14 mouse cellular contexts compared by ENCODE assay signal in the genomic region with DNA sequence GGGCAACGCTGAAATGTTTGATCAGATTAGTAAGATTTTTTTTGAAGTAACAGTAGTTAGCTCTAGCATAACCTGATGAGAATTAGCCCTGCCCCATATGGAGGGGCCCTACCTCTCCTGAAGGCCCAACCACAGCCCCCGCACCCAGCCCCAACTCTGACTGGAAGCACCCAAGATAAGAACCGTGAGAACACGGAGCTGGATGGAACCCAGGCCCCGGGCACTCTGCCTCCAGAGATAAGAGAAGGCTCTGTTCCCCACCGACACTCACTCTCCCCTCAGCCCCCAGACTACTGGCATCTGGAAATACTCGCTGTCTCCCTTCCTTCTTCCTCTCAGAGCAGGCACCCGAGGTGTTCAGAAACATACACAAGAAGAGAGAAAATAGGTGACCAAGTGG. TPM values are rescaled to one million over a fixed set of nuclear protein-coding genes. Genes with fewer than 3 reads are reported as not detected.
A peak's percentile ranks its signal among the peaks of the same experiment; 100 is the strongest.
DNase-seq lines count a peak whose midpoint lies in the region; ATAC-seq lines count a peak whose summit lies in the region.
"Had no signal": no experiment of that assay in that cellular context is flagged by ENCODE, and none has a peak within 500 bp of the region (broad histone marks: within the 10 kb centered on the region; RNA-seq: fewer than 3 reads in every experiment).

No protein-coding gene starts in this region.

- 0 out of 4 replicates have a peak overlapping the region, but pooled peaks of 1 of the 2 experiments have one; percentile 1 for H3K4me3 ChIP-seq in heart, embryonic 14.5 days (ENCODE audit: control insufficient read depth in 1 of 2, insufficient read depth in 1 of 2, low read depth in 1 of 2, low read length in 2 of 2)
- no peak overlapping the region for H3K4me3 ChIP-seq in midbrain, embryonic 10.5 days
- H3K4me3 ChIP-seq in midbrain, embryonic 14.5 days (replicated peaks; ENCODE audit: low read depth, low read length) = no peak overlapping the region
- peak overlapping the region; percentile 9 for H3K4me3 ChIP-seq in embryonic facial prominence, embryonic 10.5 days
- H3K4me3 ChIP-seq: hindbrain, embryonic 13.5 days; limb, embryonic 12.5 days had no signal

- H3K4me2 ChIP-seq in heart, embryonic 14.5 days (ENCODE audit: low read length) = peak overlapping the region; percentile 45
- no peak overlapping the region for H3K4me2 ChIP-seq in midbrain, embryonic 14.5 days (ENCODE audit: low read length)
- H3K4me2 ChIP-seq: hindbrain, embryonic 13.5 days; limb, embryonic 12.5 days had no signal

- 2% methylated on average over 8 of the region's 8 CpGs for whole genome bisulfite sequencing in heart, embryonic 14.5 days
- WGBS in midbrain, embryonic 10.5 days = 79% methylated on average over 8 of the region's 8 CpGs
- WGBS in midbrain, embryonic 14.5 days = 71% methylated on average over 8 of the region's 8 CpGs
- 70% methylated on average over 8 of the region's 8 CpGs for WGBS in embryonic facial prominence, embryonic 10.5 days

- no peaks in the 10 kb centered on the region for H3K9me3 ChIP-seq in heart, embryonic 14.5 days (ENCODE audit: control insufficient read depth, low read length)
- no peaks in the 10 kb centered on the region for H3K9me3 ChIP-seq in midbrain, embryonic 10.5 days (replicated peaks)
- no peaks in the 10 kb centered on the region for H3K9me3 ChIP-seq in midbrain, embryonic 14.5 days (ENCODE audit: control insufficient read depth, low read length)
- H3K9me3 ChIP-seq in embryonic facial prominence, embryonic 10.5 days = no peaks in the 10 kb centered on the region
- H3K9me3 ChIP-seq: hindbrain, embryonic 13.5 days; limb, embryonic 12.5 days had no signal

- peaks cover 56 to 80% of the 10 kb centered on the region in 2 experiments for H3K4me1 ChIP-seq in heart, embryonic 14.5 days (ENCODE audit: control insufficient read depth in 2 of 2, insufficient read depth in 2 of 2, low read length in 2 of 2)
- H3K4me1 ChIP-seq in midbrain, embryonic 10.5 days = peaks cover 89% of the 10 kb centered on the region
- peaks cover 1% of the 10 kb centered on the region; the same call in 1 of the 2 replicates for H3K4me1 ChIP-seq in midbrain, embryonic 14.5 days (ENCODE audit: control insufficient read depth, insufficient read depth, low read length)
- peaks cover 95% of the 10 kb centered on the region for H3K4me1 ChIP-seq in embryonic facial prominence, embryonic 10.5 days

- ATAC-seq in heart, embryonic 14.5 days (ENCODE audit: insufficient number of reproducible peaks, insufficient read depth, low FRiP score, low read depth) = peak; percentile 75
- no peak for ATAC-seq in midbrain, embryonic 14.5 days (ENCODE audit: low FRiP score, low TSS enrichment)
- peak; percentile 73 for ATAC-seq in megakaryocyte-erythroid progenitor cell, adult 5-6 weeks (replicated peaks; ENCODE audit: low FRiP score, low TSS enrichment, poor library complexity, severe bottlenecking)
- ATAC-seq: Patski had no signal

- no peak for DNase-seq in heart, postnatal 25 days (ENCODE audit: low spot score)
- DNase-seq in midbrain, embryonic 10.5 days (ENCODE audit: low spot score) = no peak
- no peak for DNase-seq in midbrain, embryonic 14.5 days
- no peak for DNase-seq in embryonic facial prominence, embryonic 10.5 days (ENCODE audit: low spot score)
- no peak for DNase-seq in urinary bladder, adult 2 months (ENCODE audit: low spot score)
- no peak for DNase-seq in thymus, postnatal 25 days
- DNase-seq: cerebellum, postnatal 25 days; layer of hippocampus, adult 9-11 months; right cerebral cortex, adult 18-20 months had no signal

- intact Hi-C loops in heart, postnatal 25 days (cut with DNase I) = no loop called here

- no peaks in the 10 kb centered on the region for H3K27me3 ChIP-seq in heart, embryonic 14.5 days (ENCODE audit: control insufficient read depth, insufficient read depth, low read length)
- no peaks in the 10 kb centered on the region for H3K27me3 ChIP-seq in midbrain, embryonic 10.5 days (ENCODE audit: low read depth, poor library complexity, severe bottlenecking)
- H3K27me3 ChIP-seq in midbrain, embryonic 14.5 days (ENCODE audit: control insufficient read depth, insufficient read depth, low read length) = no peaks in the 10 kb centered on the region
- H3K27me3 ChIP-seq in embryonic facial prominence, embryonic 10.5 days (replicated peaks; ENCODE audit: low read depth, poor library complexity, severe bottlenecking) = peaks cover 9% of the 10 kb centered on the region
- H3K27me3 ChIP-seq: limb, embryonic 12.5 days; Patski had no signal

- H3K9ac ChIP-seq in heart, embryonic 14.5 days (ENCODE audit: low read length) = peak overlapping the region; percentile 42
- H3K9ac ChIP-seq in midbrain, embryonic 14.5 days (replicated peaks; ENCODE audit: low read length) = no peak overlapping the region
- H3K9ac ChIP-seq: hindbrain, embryonic 13.5 days; limb, embryonic 12.5 days had no signal

- H3K27ac ChIP-seq in heart, embryonic 14.5 days (replicated peaks in 1 of 2; ENCODE audit: control insufficient read depth in 1 of 2, insufficient read depth in 1 of 2, low read depth in 2 of 2, low read length in 2 of 2) = peak overlapping the region; percentile 78 to 81
- peak overlapping the region; percentile 57; the same call in 1 of the 2 replicates for H3K27ac ChIP-seq in midbrain, embryonic 10.5 days (replicated peaks)
- H3K27ac ChIP-seq in midbrain, embryonic 14.5 days (replicated peaks; ENCODE audit: low read depth, low read length) = no peak overlapping the region
- H3K27ac ChIP-seq in embryonic facial prominence, embryonic 10.5 days (replicated peaks) = peak overlapping the region; percentile 66
- H3K27ac ChIP-seq: hindbrain, embryonic 13.5 days; limb, embryonic 12.5 days had no signal

- H3K36me3 ChIP-seq in heart, embryonic 14.5 days (ENCODE audit: control insufficient read depth, insufficient read depth, low read length) = no peaks in the 10 kb centered on the region
- H3K36me3 ChIP-seq in midbrain, embryonic 10.5 days = peaks cover 9% of the 10 kb centered on the region; the same call in 1 of the 2 replicates
- no peaks in the 10 kb centered on the region for H3K36me3 ChIP-seq in midbrain, embryonic 14.5 days (ENCODE audit: control insufficient read depth, insufficient read depth, low read length)
- peaks cover 9% of the 10 kb centered on the region for H3K36me3 ChIP-seq in embryonic facial prominence, embryonic 10.5 days (replicated peaks)
- H3K36me3 ChIP-seq: hindbrain, embryonic 13.5 days; limb, embryonic 12.5 days had no signal

RNA-seq across cellular contexts. Expression of gene Col18a1, which starts 6.8 kb away (rescaled TPM):
- polyA plus RNA-seq in heart, embryonic 14.5 days (2014; fragmentation: Nextera tagmentation; extraction: Ambion mirVana) = 93.5 and 102 TPM in 2 replicates
- 10 to 100 TPM; 13.0 to 15.3 TPM for total RNA-seq in heart, postnatal 25 days (2021)
- 146 and 155 TPM in 2 replicates for polyA plus RNA-seq in midbrain, embryonic 10.5 days (2016; fragmentation: Nextera tagmentation; extraction: Ambion mirVana)
- polyA plus RNA-seq in midbrain, embryonic 14.5 days (2014; fragmentation: Nextera tagmentation; extraction: Ambion mirVana) = 8.5 and 33.0 TPM in 2 replicates
- polyA plus RNA-seq in embryonic facial prominence, embryonic 10.5 days (2016; fragmentation: Nextera tagmentation; extraction: Ambion mirVana) = 184 and 201 TPM in 2 replicates
- total RNA-seq in megakaryocyte-erythroid progenitor cell, adult 5-6 weeks (2014; fragmentation: Nextera tagmentation) = 0.37 TPM in 1 of 2 replicates, not detected in the other
- total RNA-seq in megakaryocyte-erythroid progenitor cell, adult 5-6 weeks (2017) = 0.15 TPM in 1 of 2 replicates, not detected in the other
- 51.8 and 65.6 TPM in 2 replicates for polyA plus RNA-seq in urinary bladder, adult 2 months (2012; rRNA removed)
